Mouse (Mus musculus) gastrocnemius, adult 2 months (tissue): ENCODE data around the gene Btg1. TPM values are rescaled to one million over a fixed set of nuclear protein-coding genes. Genes with fewer than 3 reads are reported as not detected.
A peak's percentile ranks its signal among the peaks of the same experiment; 100 is the strongest.

ENCODE experiments used
- DNase-seq: peaks from one replicate; pipeline ENCODE4 v3.0.0; 2022
- H3K27ac ChIP-seq: fragments of 200-600 bp; 2 replicates; pipeline ENCODE4 v1.8.1; 2022; ENCODE audit warnings: mild to moderate bottlenecking
- H3K4me3 ChIP-seq: fragments of 200-600 bp; 2 replicates; pipeline ENCODE4 v1.8.1; 2022; ENCODE audit warnings: mild to moderate bottlenecking, moderate library complexity
- CTCF ChIP-seq: fragments of 200-600 bp; IDR thresholded peaks from 2 replicates; pipeline ENCODE4 v1.8.1; 2022; ENCODE audit warnings: antibody characterized with exemption, mild to moderate bottlenecking, moderate library complexity
- intact Hi-C: fragments of 180-260 bp; cut with DNase I; formaldehyde crosslinking; loops from one replicate; pipeline ENCODE4 v1.15.1; 2025
- long read RNA-seq, 2 experiments: library from polyadenylated mRNA; stranded (forward); transcript quantifications; one replicate each; pipeline ENCODE4 v2.0.0; 2021
- total RNA-seq, 2 experiments: library from RNA; stranded (reverse); gene quantifications; 2 replicates each; pipeline ENCODE4 v1.2.3; 2021

The Btg1 gene
- total RNA-seq = 10 to 100 TPM; 12.8 to 15.0 TPM
- long read RNA-seq, experiment 1, full-length matches to known transcripts = 27 of 27 reads
- long read RNA-seq, experiment 1, partial matches to known transcripts = 0 of 27 reads
- long read RNA-seq, experiment 1, other reads (novel, unspliced or antisense) = 0 of 27 reads
- long read RNA-seq, experiment 2, full-length matches to known transcripts = 32 of 35 reads
- long read RNA-seq, experiment 2, partial matches to known transcripts = 0 of 35 reads
- long read RNA-seq, experiment 2, other reads (novel, unspliced or antisense) = 3 of 35 reads

DNA sequence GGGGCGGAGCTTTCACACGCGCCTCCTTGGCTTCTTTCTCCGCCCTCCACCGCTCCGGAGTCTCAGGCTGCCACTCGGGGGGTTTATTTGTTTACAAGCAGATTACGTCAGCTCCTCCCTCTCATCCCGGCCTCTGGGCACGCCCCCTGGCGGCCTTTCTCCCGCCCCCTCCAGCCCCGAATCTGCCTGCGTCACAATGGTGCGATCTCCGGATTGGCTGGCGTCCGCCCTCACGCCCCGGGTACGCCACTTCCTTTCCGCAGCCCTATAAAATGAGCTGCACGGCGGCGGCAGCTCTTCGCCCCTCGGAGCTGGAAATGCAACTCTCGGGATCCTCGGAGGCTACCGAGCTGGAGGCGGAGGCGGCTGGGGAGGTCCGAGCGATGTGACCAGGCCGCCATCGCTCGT, at the start of gene Btg1:
Btg1 (plus strand) TSS at position 298 of the 408 bp plus-strand sequence.
- TF ChIP-seq CTCF = peak; percentile 44
- H3K27ac ChIP-seq = peak within 1 kb of the TSS; percentile 97
- H3K4me3 ChIP-seq = peak within 1 kb of the TSS; percentile 99
- DNase-seq = peak; percentile 100
- intact Hi-C loops = loop anchor here (2.0 to 10.0 kb wide), 2 partner anchors 318 to 696 kb away; no protein-coding TSS in a partner anchor

DNA sequence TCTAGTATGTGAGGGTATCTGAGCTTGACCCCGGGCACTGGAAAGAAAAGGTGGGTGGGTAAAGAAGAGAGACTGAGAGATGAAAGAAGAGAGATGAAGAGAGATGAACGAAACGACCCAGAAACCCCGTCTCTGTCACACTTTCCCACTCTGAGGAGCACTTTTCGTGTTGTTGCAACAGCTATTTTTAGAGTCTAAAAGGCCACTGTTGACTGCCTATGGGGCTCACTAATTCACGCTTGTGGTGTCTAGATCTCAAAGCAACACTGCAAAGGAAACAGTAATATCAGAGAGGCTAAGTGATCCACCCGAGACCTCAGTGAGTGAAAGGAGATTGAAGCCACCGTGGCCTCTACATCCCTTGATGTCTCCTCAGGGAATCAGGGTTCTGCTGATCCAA, 47.3 kb upstream of the Btg1 start:
- intact Hi-C loops = no loop called here
- TF ChIP-seq CTCF = no peak
- no peak for DNase-seq
- no peak overlapping the region for H3K27ac ChIP-seq
- no peak overlapping the region for H3K4me3 ChIP-seq

DNA sequence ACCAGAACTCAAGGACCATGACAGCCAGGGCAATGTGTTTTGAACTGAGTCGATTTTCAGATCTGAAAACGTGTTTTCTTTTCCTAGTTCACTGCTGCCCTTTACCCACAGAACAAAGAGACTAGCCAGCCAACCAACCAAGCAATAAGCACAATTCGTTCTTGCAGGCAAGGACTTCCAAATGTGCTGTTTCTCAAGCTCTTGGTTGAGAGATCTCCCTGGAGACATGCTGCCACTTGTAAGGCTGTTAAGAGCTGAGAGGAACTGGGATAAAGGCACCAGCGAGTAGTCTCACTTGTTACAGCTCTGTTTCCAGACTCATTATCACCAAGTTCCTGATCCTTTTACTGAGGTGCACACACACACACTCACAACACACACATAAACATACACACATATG, 45.6 kb upstream of the Btg1 start:
- Histone ChIP-seq H3K4me3 (no peak overlapping the region), H3K27ac (no peak overlapping the region)
- no peak for DNase-seq
- intact Hi-C loops = no loop called here
- TF ChIP-seq CTCF = no peak

- no peak for DNase-seq
- Histone ChIP-seq H3K4me3 (no peak overlapping the region), H3K27ac (no peak overlapping the region)
- intact Hi-C loops = no loop called here
- TF ChIP-seq CTCF = no peak
Measured at GRCm38 (mm10) chr10:96574786-96575185, 42.0 kb upstream of the Btg1 start.

DNA sequence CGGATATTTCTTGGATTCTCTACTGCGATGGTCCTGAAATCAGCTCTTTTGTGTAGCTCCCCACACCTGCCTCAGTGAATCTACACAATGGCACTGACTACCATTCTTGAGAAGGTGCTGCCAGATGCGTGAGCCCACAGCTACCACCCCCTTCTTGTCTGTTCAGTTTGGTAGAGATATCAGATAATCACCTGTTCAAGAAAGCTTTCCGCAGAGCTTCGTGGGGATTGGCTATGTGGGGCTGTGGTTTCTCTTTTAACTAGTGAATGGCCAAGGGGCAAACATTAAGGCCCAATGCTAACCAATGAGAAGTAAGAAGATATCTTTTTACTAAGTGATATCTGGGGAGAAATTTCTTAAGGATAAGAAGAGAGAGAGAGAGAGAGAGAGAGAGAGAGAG, 41.5 kb upstream of the Btg1 start:
- DNase-seq = no peak
- no peak for TF ChIP-seq CTCF
- H3K4me3 ChIP-seq = no peak overlapping the region
- H3K27ac ChIP-seq = no peak overlapping the region
- intact Hi-C loops = no loop called here

DNA sequence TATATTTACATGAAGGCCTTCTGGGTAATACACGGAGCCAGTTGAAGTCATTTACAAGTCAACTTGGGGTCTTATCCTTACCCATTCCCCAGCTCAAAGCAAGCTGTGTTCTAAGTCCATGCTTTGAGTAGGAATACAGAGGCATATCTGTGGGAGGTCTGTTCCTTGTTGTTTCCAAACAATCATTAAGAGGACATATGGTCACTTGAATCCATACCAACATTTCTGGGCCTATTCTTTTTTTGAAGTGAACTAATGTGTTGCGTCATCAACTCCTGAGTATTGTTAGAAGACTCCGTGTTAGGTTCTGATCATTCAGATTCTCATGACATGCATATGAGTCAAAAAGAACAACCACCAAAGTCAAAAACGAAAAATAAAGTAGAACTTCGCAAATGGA, 37.9 kb upstream of the Btg1 start:
- DNase-seq = no peak
- no peak overlapping the region for H3K27ac ChIP-seq
- no peak for TF ChIP-seq CTCF
- H3K4me3 ChIP-seq = no peak overlapping the region
- intact Hi-C loops = no loop called here

GRCm38 (mm10) chr10:96579436-96579835, 37.4 kb upstream of the Btg1 start:
- intact Hi-C loops = no loop called here
- no peak overlapping the region for H3K27ac ChIP-seq
- no peak overlapping the region for H3K4me3 ChIP-seq
- TF ChIP-seq CTCF = no peak
- DNase-seq = no peak

DNA sequence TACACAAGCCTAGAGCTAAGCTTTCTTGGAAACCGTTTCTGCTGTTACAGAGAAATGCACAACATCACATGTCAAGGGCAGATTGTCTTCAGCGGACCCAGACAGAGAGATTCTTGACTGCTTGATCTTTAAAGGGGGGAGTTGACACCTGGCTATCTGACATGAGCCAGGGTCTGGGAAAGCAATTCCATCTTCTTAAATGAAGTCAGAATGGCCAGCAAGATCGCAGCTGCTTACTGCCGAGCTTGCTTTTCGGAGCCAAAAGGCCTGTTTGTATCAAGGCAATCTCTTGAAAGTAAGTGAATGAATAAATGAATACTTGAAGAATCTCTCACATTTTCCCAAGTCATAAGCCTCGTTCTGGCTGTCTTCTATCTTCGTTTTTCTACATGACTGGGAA, 36.6 kb upstream of the Btg1 start:
- intact Hi-C loops = no loop called here
- no peak for TF ChIP-seq CTCF
- DNase-seq = no peak

GRCm38 (mm10) chr10:96581232-96581631, 35.6 kb upstream of the Btg1 start:
- no peak for DNase-seq
- Histone ChIP-seq H3K4me3 (no peak overlapping the region), H3K27ac (no peak overlapping the region)
- no peak for TF ChIP-seq CTCF
- intact Hi-C loops = no loop called here

More for the DNA sequence above, 36.6 kb upstream of the Btg1 start:
- Histone ChIP-seq H3K27ac (no peak overlapping the region), H3K4me3 (no peak overlapping the region)

GRCm38 (mm10) chr10:96586191-96586880, 30.5 kb upstream of the Btg1 start:
- no peak for TF ChIP-seq CTCF
- DNase-seq = no peak
- intact Hi-C loops = no loop called here
- no peak overlapping the region for H3K27ac ChIP-seq
- no peak overlapping the region for H3K4me3 ChIP-seq

GRCm38 (mm10) chr10:96586881-96587217, 30.0 kb upstream of the Btg1 start:
- TF ChIP-seq CTCF = no peak

GRCm38 (mm10) chr10:96588233-96588632, 28.6 kb upstream of the Btg1 start:
- no peak overlapping the region for H3K4me3 ChIP-seq
- H3K27ac ChIP-seq = no peak overlapping the region
- intact Hi-C loops = no loop called here
- TF ChIP-seq CTCF = no peak
- DNase-seq = no peak

More at GRCm38 (mm10) chr10:96586881-96587217, 30.0 kb upstream of the Btg1 start:
- DNase-seq = no peak
- intact Hi-C loops = no loop called here
- Histone ChIP-seq H3K4me3 (no peak overlapping the region), H3K27ac (no peak overlapping the region)

- no peak overlapping the region for H3K27ac ChIP-seq
- intact Hi-C loops = no loop called here
- no peak overlapping the region for H3K4me3 ChIP-seq
- no peak for TF ChIP-seq CTCF
- no peak for DNase-seq
Measured at GRCm38 (mm10) chr10:96589781-96590180, 27.0 kb upstream of the Btg1 start.

- Histone ChIP-seq H3K4me3 (no peak overlapping the region), H3K27ac (no peak overlapping the region)
- TF ChIP-seq CTCF = no peak
- intact Hi-C loops = no loop called here
- DNase-seq = no peak
Measured at GRCm38 (mm10) chr10:96592089-96592488, 24.7 kb upstream of the Btg1 start.
